Mouse (Mus musculus) C2C12 (cell line): ENCODE results near the gene Wdr54. TPM values are rescaled to one million over a fixed set of nuclear protein-coding genes. Genes with fewer than 3 reads are reported as not detected.
"Not testable (repeated sequence)": the region's sequence is repeated elsewhere in the genome, so short reads cannot be mapped to it uniquely, and the experiment has no call there.

Experiments used
- H3K27me3 ChIP-seq: one replicate; pipeline ENCODE4 v1.6.1; 2011; ENCODE audit not compliant: control insufficient read depth, insufficient read depth, insufficient read length
- H3K36me3 ChIP-seq: one replicate; pipeline ENCODE4 v1.6.1; 2011; ENCODE audit not compliant: control insufficient read depth, insufficient read depth
- H3K4me3 ChIP-seq: one replicate; pipeline ENCODE4 v1.5.1; 2011; ENCODE audit warnings: mild to moderate bottlenecking, control low read depth; ENCODE audit not compliant: poor library complexity, insufficient read depth, severe bottlenecking
- H3K79me2 ChIP-seq: one replicate; pipeline ENCODE4 v1.6.1; 2011; ENCODE audit not compliant: control insufficient read depth, insufficient read depth
- H3K79me3 ChIP-seq: one replicate; pipeline ENCODE4 v1.6.1; 2011; ENCODE audit warnings: low read depth, control low read depth
- H3ac ChIP-seq: one replicate; pipeline ENCODE3; 2011; ENCODE audit warnings: low read depth; ENCODE audit not compliant: control insufficient read depth, insufficient read length
- CEBPB ChIP-seq: IDR thresholded peaks from one replicate; pipeline ENCODE4 v1.6.1; 2011; ENCODE audit warnings: low read depth, mild to moderate bottlenecking, control low read depth, moderate library complexity
- CTCF ChIP-seq: IDR thresholded peaks from one replicate; pipeline ENCODE4 v1.5.1; 2011; ENCODE audit not compliant: control insufficient read depth, insufficient read depth, insufficient read length
- FOSL1 ChIP-seq: IDR thresholded peaks from one replicate; pipeline ENCODE4 v1.8.0; 2011; ENCODE audit warnings: mild to moderate bottlenecking, low read length; ENCODE audit not compliant: poor library complexity, insufficient read depth, severe bottlenecking
- MAX ChIP-seq: IDR thresholded peaks from one replicate; pipeline ENCODE4 v1.6.1; 2011; ENCODE audit warnings: mild to moderate bottlenecking, control low read depth
- MYOD1 ChIP-seq: IDR thresholded peaks from one replicate; pipeline ENCODE4 v1.6.1; 2011; ENCODE audit warnings: low read depth; ENCODE audit not compliant: control insufficient read depth, insufficient read length
- MYOG ChIP-seq: IDR thresholded peaks from one replicate; pipeline ENCODE4 v1.6.1; 2011; ENCODE audit not compliant: control insufficient read depth, insufficient read length; ENCODE audit errors: extremely low read depth
- USF1 ChIP-seq: IDR thresholded peaks from one replicate; pipeline ENCODE4 v1.6.1; 2011; ENCODE audit warnings: low read depth, mild to moderate bottlenecking, control low read depth, moderate library complexity
- polyA plus RNA-seq: library from polyadenylated mRNA; unstranded; fragments of >200 nt; fragmentation: generic; extraction: Trizol; gene quantifications from one replicate; pipeline ENCODE4 v1.2.1, GENCODE M21; 2012; ENCODE audit warnings: missing spikeins

Gene Wdr54
- polyA plus RNA-seq, 1 experiment = 9.5 TPM

DNA sequence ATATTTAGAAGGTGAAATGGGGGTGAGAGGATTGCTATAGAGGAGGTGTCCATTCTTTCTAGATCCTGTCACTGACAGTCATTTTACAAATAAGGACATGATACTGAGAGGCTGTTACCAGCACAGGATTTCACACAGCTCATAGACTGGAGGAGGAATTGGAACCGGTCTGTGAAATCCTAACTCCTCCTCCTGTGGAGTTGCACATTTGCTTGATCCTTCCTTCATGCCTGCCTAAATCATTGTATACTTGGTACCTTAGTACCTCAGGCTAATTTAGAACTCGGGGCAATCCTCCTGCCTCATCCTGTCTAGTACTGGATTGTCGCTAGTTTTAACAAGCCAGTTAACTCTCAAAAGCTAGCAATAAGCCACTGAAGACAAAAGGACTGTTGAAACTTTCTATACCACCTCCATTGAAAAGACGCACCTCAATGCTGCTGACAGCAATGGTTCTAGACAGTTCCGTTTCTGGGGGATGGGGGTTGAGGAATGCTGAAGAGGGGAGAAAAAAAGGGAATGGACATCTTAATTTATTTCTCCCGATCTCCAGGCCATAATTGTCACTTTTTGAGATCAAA lies 8.9 kb upstream of the Wdr54 start:
- H3K79me3 ChIP-seq = peaks cover 25% of the 10 kb centered on the region
- no peaks in the 10 kb centered on the region for H3K36me3 ChIP-seq
- peak overlapping the region; percentile 24 for H3ac ChIP-seq
- H3K27me3 ChIP-seq = peaks cover 11% of the 10 kb centered on the region
- peaks cover 36% of the 10 kb centered on the region for H3K79me2 ChIP-seq
- TF ChIP-seq FOSL1 = no peak
- TF ChIP-seq CEBPB = no peak
- TF ChIP-seq MYOD1 = no peak
- TF ChIP-seq MYOG = no peak
- TF ChIP-seq CTCF = no peak
- no peak for TF ChIP-seq MAX
- no peak for TF ChIP-seq USF1
- H3K4me3 ChIP-seq = peak overlapping the region; percentile 23

DNA sequence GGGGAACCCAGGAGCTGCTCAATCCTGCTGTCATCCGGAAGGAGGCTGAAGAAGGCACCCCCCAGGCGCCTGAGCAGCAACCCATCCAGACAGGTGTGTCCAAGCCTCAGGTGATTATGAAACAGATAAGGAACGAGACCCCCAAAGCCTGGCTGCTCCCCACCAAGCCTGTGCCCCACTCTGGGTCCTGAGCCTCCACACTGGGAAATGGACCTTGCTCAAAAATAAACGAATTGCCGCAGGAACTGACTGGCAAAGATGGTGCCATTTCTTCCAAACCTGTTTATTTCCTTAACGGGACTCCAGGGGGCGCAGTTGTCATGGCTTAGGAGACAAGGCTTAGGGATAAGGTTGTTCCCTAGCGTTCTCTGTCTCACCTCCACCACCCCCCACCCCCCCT lies 6.5 kb upstream of the Wdr54 start:
- Histone ChIP-seq H3K79me3 (peaks cover 17% of the 10 kb centered on the region), H3K4me3 (no peak overlapping the region), H3ac (no peak overlapping the region), H3K36me3 (no peaks in the 10 kb centered on the region), H3K27me3 (peaks cover 11% of the 10 kb centered on the region), H3K79me2 (peaks cover 19% of the 10 kb centered on the region)
- TF ChIP-seq CTCF (peak; percentile 67), CEBPB (no peak)

DNA sequence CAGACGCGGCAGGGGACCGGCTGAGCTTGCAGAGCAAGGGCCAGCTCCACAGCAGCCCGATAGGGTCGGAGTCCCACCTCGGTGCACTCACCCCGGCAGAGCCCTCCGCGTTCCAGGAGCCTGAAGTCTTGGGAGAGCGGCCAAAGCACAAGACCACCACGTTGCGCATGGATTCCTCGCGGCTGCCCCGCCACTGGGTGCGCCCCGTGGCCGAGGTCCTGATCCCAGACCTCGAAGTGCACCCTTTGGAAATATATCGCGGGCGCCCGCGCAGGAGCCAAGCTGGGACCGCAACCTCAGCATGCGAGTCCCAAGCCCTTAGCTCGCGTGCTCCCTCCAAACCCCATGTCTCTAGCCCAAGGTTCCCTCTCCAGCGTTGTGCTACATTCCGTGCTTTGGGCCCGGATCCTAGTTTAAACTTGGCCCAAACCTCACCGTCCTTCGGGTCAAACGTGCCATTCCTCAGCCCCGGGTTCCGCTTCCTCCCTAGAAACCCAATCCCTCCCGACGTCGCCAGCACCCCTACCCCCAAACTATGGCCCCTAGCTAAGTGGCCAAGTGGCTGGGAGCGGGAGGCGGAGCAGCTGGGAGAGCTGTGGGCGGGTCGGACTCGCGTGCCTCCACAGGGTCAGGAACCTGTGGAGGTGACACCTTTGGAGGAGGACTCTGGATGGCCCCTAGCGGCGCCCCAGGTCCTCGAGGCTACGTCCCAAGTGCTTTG lies 5.9 kb upstream of the Wdr54 start:
- Histone ChIP-seq H3K4me3 (no peak overlapping the region), H3K79me2 (peaks cover 13% of the 10 kb centered on the region), H3K36me3 (no peaks in the 10 kb centered on the region), H3K27me3 (peaks cover 11% of the 10 kb centered on the region), H3ac (no peak overlapping the region), H3K79me3 (peaks cover 12% of the 10 kb centered on the region)
- TF ChIP-seq MYOD1 (no peak), CEBPB (no peak), MAX (no peak), USF1 (no peak), CTCF (no peak), MYOG (no peak), FOSL1 (no peak)

GRCm38 (mm10) chr6:83161442-83161841 lies 5.2 kb upstream of the Wdr54 start:
- H3K79me3 ChIP-seq = peaks cover 6% of the 10 kb centered on the region
- peaks cover 11% of the 10 kb centered on the region for H3K27me3 ChIP-seq
- no peak overlapping the region for H3K4me3 ChIP-seq
- TF ChIP-seq CTCF = no peak
- TF ChIP-seq MAX = no peak
- no peak for TF ChIP-seq FOSL1
- TF ChIP-seq CEBPB = no peak
- TF ChIP-seq MYOG = no peak
- no peak for TF ChIP-seq MYOD1
- no peak for TF ChIP-seq USF1
- peaks cover 7% of the 10 kb centered on the region for H3K79me2 ChIP-seq
- no peak overlapping the region for H3ac ChIP-seq
- no peaks in the 10 kb centered on the region for H3K36me3 ChIP-seq

DNA sequence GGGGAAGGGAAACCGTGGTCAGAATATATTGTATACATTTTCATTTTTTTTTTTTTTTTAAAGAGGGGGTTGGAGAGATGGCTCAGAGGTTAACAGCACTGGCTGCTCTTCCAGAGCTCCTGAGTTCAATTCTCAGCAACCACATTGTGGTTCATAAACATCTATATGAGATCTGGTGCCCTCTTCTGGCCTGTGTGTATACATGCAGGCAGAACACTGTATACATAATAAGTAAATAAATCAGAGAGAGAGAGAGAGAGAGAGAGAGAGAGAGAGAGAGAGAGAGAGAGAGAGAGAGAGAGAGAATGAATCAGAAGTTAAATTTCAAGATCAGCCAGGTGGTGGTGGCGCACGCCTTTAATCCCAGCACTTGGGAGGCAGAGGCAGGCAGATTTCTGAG lies 3.3 kb upstream of the Wdr54 start:
- not testable (repeated sequence) for H3K36me3 ChIP-seq, H3K79me2 ChIP-seq, H3K79me3 ChIP-seq, H3ac ChIP-seq, H3K4me3 ChIP-seq
- peaks cover 11% of the 10 kb centered on the region for H3K27me3 ChIP-seq

- Histone ChIP-seq H3ac (peak overlapping the region; percentile 65), H3K79me2 (no peaks in the 10 kb centered on the region), H3K4me3 (peak overlapping the region; percentile 47), H3K27me3 (peaks cover under 1% of the 10 kb centered on the region), H3K36me3 (peaks cover 18% of the 10 kb centered on the region), H3K79me3 (peaks cover 2% of the 10 kb centered on the region)
- TF ChIP-seq MYOD1 (no peak), CTCF (no peak), FOSL1 (no peak), MYOG (no peak), USF1 (no peak), CEBPB (no peak), MAX (no peak)
These were observed 502 bp downstream of the Wdr54 start for GRCm38 (mm10) chr6:83155552-83156238.
